Mouse (Mus musculus) liver, embryonic 16.5 days (tissue): ENCODE data around the gene Phldb3. TPM values are rescaled to one million over a fixed set of nuclear protein-coding genes. Genes with fewer than 3 reads are reported as not detected.

Source experiments
- ATAC-seq: fragments of 200-750 bp; cut with Nextera tagmentation; 2 replicates; pipeline ENCODE4 v1.8.0; 2017; ENCODE audit warnings: low read depth, mild to moderate bottlenecking, moderate number of reproducible peaks, moderate library complexity
- H3K27ac ChIP-seq: fragments of 300-500 bp; sonication (generic); 2 replicates; pipeline ENCODE4 v1.5.1; 2014; ENCODE audit warnings: mild to moderate bottlenecking, low read length
- H3K27me3 ChIP-seq: fragments of 300-500 bp; sonication (generic); 2 replicates; pipeline ENCODE4 v1.6.1; 2014; ENCODE audit warnings: low read depth, low read length, mixed read lengths; ENCODE audit not compliant: control insufficient read depth, insufficient read depth
- H3K36me3 ChIP-seq: fragments of 300-500 bp; sonication (generic); 2 replicates; pipeline ENCODE4 v1.6.1; 2014; ENCODE audit warnings: mild to moderate bottlenecking; ENCODE audit not compliant: control insufficient read depth, insufficient read depth
- H3K4me1 ChIP-seq: fragments of 300-500 bp; sonication (generic); 2 replicates; pipeline ENCODE4 v1.6.1; 2014; ENCODE audit warnings: low read depth, low read length, mixed read lengths; ENCODE audit not compliant: control insufficient read depth
- H3K4me2 ChIP-seq: fragments of 300-500 bp; sonication (generic); 2 replicates; pipeline ENCODE4 v1.6.1; 2014; ENCODE audit warnings: low read depth, low read length, mixed read lengths
- H3K4me3 ChIP-seq: fragments of 300-500 bp; sonication (generic); 2 replicates; pipeline ENCODE4 v1.5.1; 2014; ENCODE audit warnings: low read depth, mild to moderate bottlenecking, low read length
- H3K9ac ChIP-seq: fragments of 300-500 bp; sonication (generic); 2 replicates; pipeline ENCODE4 v1.6.1; 2014; ENCODE audit warnings: low read depth, low read length
- H3K9me3 ChIP-seq: fragments of 300-500 bp; sonication (generic); replicated peaks from 2 replicates; pipeline ENCODE4 v1.6.1; 2016; ENCODE audit warnings: low read length; ENCODE audit not compliant: control insufficient read depth
- WGBS: fragments of 180-500 bp; shearing (Covaris S2); extraction: QIAGEN DNeasy Blood & Tissue Kit; methylation state at CpG from one replicate; pipeline ENCODE4 v1.1.7; 2014; ENCODE audit not compliant: insufficient replicate concordance; 5-methylcytosine and 5-hydroxymethylcytosine counted together
- polyA plus RNA-seq: library from polyadenylated mRNA; unstranded; fragments of >200 nt; fragmentation: Nextera tagmentation; extraction: Ambion mirVana; gene quantifications from 2 replicates; pipeline ENCODE4 v1.2.1, GENCODE M21; 2015

Phldb3 gene
- polyA plus RNA-seq, 1 experiment from 2014 or later, result 0.18 TPM

GRCm38 (mm10) chr7:24659737-24660357 lies 49.3 kb downstream of the Phldb3 start:
- WGBS, result 63% methylated on average over 12 of the region's 12 CpGs
- H3K27ac ChIP-seq, result no peak overlapping the region

GRCm38 (mm10) chr7:24661118-24661904 lies 50.7 kb downstream of the Phldb3 start:
- no peaks in the 10 kb centered on the region for H3K9me3 ChIP-seq
- H3K9ac ChIP-seq, result no peak overlapping the region
- 0 out of 2 replicates have a peak overlapping the region, but pooled peaks have one; percentile 7 for H3K4me2 ChIP-seq
- H3K4me1 ChIP-seq, result no peaks in the 10 kb centered on the region
- WGBS, result 22% methylated on average over 17 of the region's 17 CpGs
- no peak overlapping the region for H3K27ac ChIP-seq
- no peak overlapping the region for H3K4me3 ChIP-seq
- H3K27me3 ChIP-seq, result no peaks in the 10 kb centered on the region
- ATAC-seq, result no peak
- no peaks in the 10 kb centered on the region for H3K36me3 ChIP-seq

More at GRCm38 (mm10) chr7:24659737-24660357, 49.3 kb downstream of the Phldb3 start:
- Histone ChIP-seq H3K4me2 (no peak overlapping the region), H3K9ac (no peak overlapping the region), H3K36me3 (no peaks in the 10 kb centered on the region), H3K9me3 (no peaks in the 10 kb centered on the region), H3K4me3 (no peak overlapping the region), H3K27me3 (no peaks in the 10 kb centered on the region), H3K4me1 (no peaks in the 10 kb centered on the region)
- ATAC-seq, result no peak

- Histone ChIP-seq H3K27ac (no peak overlapping the region), H3K4me1 (no peaks in the 10 kb centered on the region), H3K36me3 (no peaks in the 10 kb centered on the region), H3K9me3 (no peaks in the 10 kb centered on the region), H3K9ac (no peak overlapping the region), H3K27me3 (no peaks in the 10 kb centered on the region), H3K4me3 (no peak overlapping the region), H3K4me2 (no peak overlapping the region)
- 3% methylated on average over 8 of the region's 8 CpGs for WGBS
- 0 out of 2 replicates have a peak, but pooled peaks have one; percentile 16 for ATAC-seq
Observed at GRCm38 (mm10) chr7:24662575-24662974, 52.0 kb downstream of the Phldb3 start.

GRCm38 (mm10) chr7:24664301-24664700 lies 53.7 kb downstream of the Phldb3 start:
- 30% methylated on average over 8 of the region's 8 CpGs for WGBS
- no peaks in the 10 kb centered on the region for H3K36me3 ChIP-seq

GRCm38 (mm10) chr7:24664959-24665358 lies 54.4 kb downstream of the Phldb3 start:
- Histone ChIP-seq H3K27me3 (no peaks in the 10 kb centered on the region), H3K4me1 (no peaks in the 10 kb centered on the region), H3K36me3 (no peaks in the 10 kb centered on the region), H3K9me3 (no peaks in the 10 kb centered on the region), H3K4me2 (no peak overlapping the region), H3K27ac (no peak overlapping the region), H3K9ac (no peak overlapping the region), H3K4me3 (no peak overlapping the region)
- 63% methylated on average over 9 of the region's 9 CpGs for WGBS
- no peak for ATAC-seq

More at GRCm38 (mm10) chr7:24664301-24664700, 53.7 kb downstream of the Phldb3 start:
- Histone ChIP-seq H3K4me3 (no peak overlapping the region), H3K9ac (no peak overlapping the region), H3K4me2 (no peak overlapping the region), H3K9me3 (no peaks in the 10 kb centered on the region), H3K27me3 (no peaks in the 10 kb centered on the region), H3K4me1 (no peaks in the 10 kb centered on the region), H3K27ac (no peak overlapping the region)
- no peak for ATAC-seq

- Histone ChIP-seq H3K27ac (no peak overlapping the region), H3K9me3 (no peaks in the 10 kb centered on the region), H3K4me3 (no peak overlapping the region), H3K4me1 (no peaks in the 10 kb centered on the region), H3K9ac (no peak overlapping the region), H3K4me2 (no peak overlapping the region), H3K36me3 (no peaks in the 10 kb centered on the region), H3K27me3 (no peaks in the 10 kb centered on the region)
- ATAC-seq, result no peak
- WGBS, result 77% methylated on average over 23 of the region's 23 CpGs
Observed at GRCm38 (mm10) chr7:24671944-24672439, 61.4 kb downstream of the Phldb3 start.

GRCm38 (mm10) chr7:24676575-24676974 lies 66.0 kb downstream of the Phldb3 start, which contains the start of gene Tex101:
Gene Tex101, minus strand, starts transcription at chr7:24676675.
- Histone ChIP-seq H3K4me2 (no peak within 1 kb of the TSS), H3K27me3 (no peaks in the 10 kb centered on the region), H3K4me1 (no peaks in the 10 kb centered on the region), H3K9ac (no peak within 1 kb of the TSS), H3K27ac (no peak within 1 kb of the TSS), H3K4me3 (no peak within 1 kb of the TSS), H3K36me3 (no peaks in the 10 kb centered on the region), H3K9me3 (no peaks in the 10 kb centered on the region)
- no peak for ATAC-seq
- WGBS, result 73% methylated on average over 9 of the region's 9 CpGs
